Mouse (Mus musculus) heart, embryonic 16.5 days (tissue): ENCODE results near the gene Slc11a2. TPM values are rescaled to one million over a fixed set of nuclear protein-coding genes. Genes with fewer than 3 reads are reported as not detected.
A peak's percentile ranks its signal among the peaks of the same experiment; 100 is the strongest.

Experiments used
- ATAC-seq: fragments of 200-750 bp; cut with Nextera tagmentation; replicated peaks from 2 replicates; pipeline ENCODE4 v1.8.0; 2017; ENCODE audit warnings: moderate number of reproducible peaks; ENCODE audit not compliant: insufficient read depth, low FRiP score; ENCODE audit errors: extremely low read depth
- H3K27ac ChIP-seq: fragments of 300-500 bp; sonication (generic); 2 replicates; pipeline ENCODE4 v1.5.1; 2014; ENCODE audit warnings: mild to moderate bottlenecking, low read length, control low read depth, moderate library complexity
- H3K27me3 ChIP-seq: fragments of 300-500 bp; sonication (generic); 2 replicates; pipeline ENCODE4 v1.6.1; 2014; ENCODE audit warnings: low read length, mixed read lengths; ENCODE audit not compliant: control insufficient read depth, insufficient read depth
- H3K36me3 ChIP-seq: fragments of 300-500 bp; sonication (generic); 2 replicates; pipeline ENCODE4 v1.6.1; 2014; ENCODE audit not compliant: control insufficient read depth, insufficient read depth
- H3K4me1 ChIP-seq: fragments of 300-500 bp; sonication (generic); 2 replicates; pipeline ENCODE4 v1.6.1; 2014; ENCODE audit warnings: low read length, mixed read lengths; ENCODE audit not compliant: control insufficient read depth, insufficient read depth
- H3K4me2 ChIP-seq: fragments of 300-500 bp; sonication (generic); 2 replicates; pipeline ENCODE4 v1.6.1; 2014; ENCODE audit warnings: low read depth, mild to moderate bottlenecking, control low read depth, low read length
- H3K4me3 ChIP-seq: fragments of 300-500 bp; sonication (generic); 2 replicates; pipeline ENCODE4 v1.5.1; 2014; ENCODE audit warnings: mild to moderate bottlenecking, control low read depth, low read length
- H3K9ac ChIP-seq: fragments of 300-500 bp; sonication (generic); 2 replicates; pipeline ENCODE4 v1.6.1; 2014; ENCODE audit warnings: low read length, control low read depth
- H3K9me3 ChIP-seq: fragments of 300-500 bp; sonication (generic); replicated peaks from 2 replicates; pipeline ENCODE4 v1.6.1; 2016; ENCODE audit warnings: low read length; ENCODE audit not compliant: control insufficient read depth
- WGBS: fragments of 180-500 bp; shearing (Covaris S2); extraction: QIAGEN DNeasy Blood & Tissue Kit; methylation state at CpG from one replicate; pipeline ENCODE4 v1.1.7; 2014; 5-methylcytosine and 5-hydroxymethylcytosine counted together
- polyA plus RNA-seq: library from polyadenylated mRNA; unstranded; fragments of >200 nt; fragmentation: Nextera tagmentation; extraction: Ambion mirVana; gene quantifications from 2 replicates; pipeline ENCODE4 v1.2.1, GENCODE M21; 2015

Slc11a2 gene
- polyA plus RNA-seq, 1 experiment from 2014 or later = 18.6 TPM

GRCm38 (mm10) chr15:100462086-100462485, 37.2 kb upstream of the Slc11a2 start:
- WGBS = 64% methylated on average over 5 of the region's 5 CpGs

GRCm38 (mm10) chr15:100461646-100462045, 36.8 kb upstream of the Slc11a2 start:
- Histone ChIP-seq H3K4me1 (no peaks in the 10 kb centered on the region; the same call in 1 of the 2 replicates), H3K27ac (no peak overlapping the region), H3K27me3 (peaks cover 3% of the 10 kb centered on the region; the same call in 1 of the 2 replicates), H3K36me3 (no peaks in the 10 kb centered on the region), H3K4me2 (no peak overlapping the region), H3K4me3 (no peak overlapping the region), H3K9me3 (no peaks in the 10 kb centered on the region), H3K9ac (no peak overlapping the region)
- ATAC-seq = no peak
- 49% methylated on average over 9 of the region's 9 CpGs for whole genome bisulfite sequencing

More at GRCm38 (mm10) chr15:100462086-100462485, 37.2 kb upstream of the Slc11a2 start:
- Histone ChIP-seq H3K4me2 (no peak overlapping the region), H3K36me3 (no peaks in the 10 kb centered on the region), H3K27me3 (peaks cover 3% of the 10 kb centered on the region; the same call in 1 of the 2 replicates), H3K9me3 (no peaks in the 10 kb centered on the region), H3K9ac (no peak overlapping the region), H3K4me3 (no peak overlapping the region), H3K4me1 (no peaks in the 10 kb centered on the region; the same call in 1 of the 2 replicates), H3K27ac (no peak overlapping the region)
- ATAC-seq = no peak

DNA sequence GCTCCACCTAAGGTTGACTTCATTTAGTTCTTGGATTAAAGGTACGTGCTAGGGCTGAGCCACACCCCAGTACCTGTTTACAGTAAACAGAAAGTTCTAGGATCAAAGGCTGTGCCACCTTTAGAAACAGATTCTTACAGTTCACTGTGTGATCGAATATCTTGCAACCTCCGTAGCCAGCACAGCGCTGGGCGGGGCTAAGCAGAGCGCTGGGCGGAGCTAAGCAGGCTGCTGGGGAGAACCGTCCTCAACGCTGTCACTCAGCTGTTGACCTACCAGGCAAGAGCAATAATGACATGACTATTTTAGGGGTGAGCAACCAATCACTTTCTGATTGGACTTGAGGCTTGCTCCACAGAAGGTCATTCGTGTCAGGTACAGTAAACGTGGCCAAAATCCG, 36.1 kb upstream of the Slc11a2 start:
- no peak overlapping the region for H3K27ac ChIP-seq
- H3K9me3 ChIP-seq = no peaks in the 10 kb centered on the region
- 13% methylated on average over 12 of the region's 12 CpGs for whole genome bisulfite sequencing
- H3K4me2 ChIP-seq = peak overlapping the region; percentile 41
- H3K4me1 ChIP-seq = no peaks in the 10 kb centered on the region; the same call in 1 of the 2 replicates
- peak overlapping the region; percentile 25; the same call in 1 of the 2 replicates for H3K4me3 ChIP-seq
- no peak overlapping the region for H3K9ac ChIP-seq
- H3K36me3 ChIP-seq = no peaks in the 10 kb centered on the region
- 0 out of 2 replicates have a peak, but pooled peaks have one; percentile 28 for ATAC-seq
- H3K27me3 ChIP-seq = peaks cover 3% of the 10 kb centered on the region; the same call in 1 of the 2 replicates

GRCm38 (mm10) chr15:100458055-100458454, 33.2 kb upstream of the Slc11a2 start:
- no peaks in the 10 kb centered on the region; the same call in 1 of the 2 replicates for H3K4me1 ChIP-seq
- H3K9me3 ChIP-seq = no peaks in the 10 kb centered on the region
- no peak overlapping the region for H3K4me2 ChIP-seq
- no peak overlapping the region for H3K4me3 ChIP-seq
- H3K27ac ChIP-seq = no peak overlapping the region
- H3K27me3 ChIP-seq = peaks cover 3% of the 10 kb centered on the region; the same call in 1 of the 2 replicates
- no peak overlapping the region for H3K9ac ChIP-seq
- WGBS = 33% methylated on average over 10 of the region's 10 CpGs
- no peak for ATAC-seq
- no peaks in the 10 kb centered on the region for H3K36me3 ChIP-seq

DNA sequence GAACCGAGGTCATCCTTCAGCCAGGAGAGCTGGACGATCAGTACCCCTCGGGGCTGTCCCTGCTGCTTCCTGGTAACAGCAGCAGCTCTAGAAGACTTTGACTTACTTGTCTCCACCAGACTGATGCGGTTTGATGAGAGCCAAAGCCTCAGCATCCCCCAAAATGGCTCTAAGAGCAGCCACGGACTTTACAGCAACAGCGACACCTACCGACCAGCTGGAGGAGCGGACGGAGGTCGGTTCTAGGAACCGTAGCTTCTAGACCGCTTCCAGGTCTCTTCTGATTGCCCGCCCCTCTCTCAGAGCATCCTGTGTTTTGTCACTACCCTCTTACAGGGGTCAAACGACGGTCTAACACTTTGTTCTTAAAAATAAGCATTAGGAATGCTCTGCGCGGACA, 32.5 kb upstream of the Slc11a2 start:
- Histone ChIP-seq H3K4me2 (peak overlapping the region; percentile 39; the same call in 1 of the 2 replicates), H3K4me1 (no peaks in the 10 kb centered on the region; the same call in 1 of the 2 replicates), H3K9me3 (no peaks in the 10 kb centered on the region), H3K27ac (no peak overlapping the region), H3K9ac (no peak overlapping the region), H3K27me3 (peaks cover 3% of the 10 kb centered on the region; the same call in 1 of the 2 replicates), H3K36me3 (no peaks in the 10 kb centered on the region), H3K4me3 (no peak overlapping the region)
- WGBS = 5% methylated on average over 17 of the region's 17 CpGs
- peak; percentile 61 for ATAC-seq

DNA sequence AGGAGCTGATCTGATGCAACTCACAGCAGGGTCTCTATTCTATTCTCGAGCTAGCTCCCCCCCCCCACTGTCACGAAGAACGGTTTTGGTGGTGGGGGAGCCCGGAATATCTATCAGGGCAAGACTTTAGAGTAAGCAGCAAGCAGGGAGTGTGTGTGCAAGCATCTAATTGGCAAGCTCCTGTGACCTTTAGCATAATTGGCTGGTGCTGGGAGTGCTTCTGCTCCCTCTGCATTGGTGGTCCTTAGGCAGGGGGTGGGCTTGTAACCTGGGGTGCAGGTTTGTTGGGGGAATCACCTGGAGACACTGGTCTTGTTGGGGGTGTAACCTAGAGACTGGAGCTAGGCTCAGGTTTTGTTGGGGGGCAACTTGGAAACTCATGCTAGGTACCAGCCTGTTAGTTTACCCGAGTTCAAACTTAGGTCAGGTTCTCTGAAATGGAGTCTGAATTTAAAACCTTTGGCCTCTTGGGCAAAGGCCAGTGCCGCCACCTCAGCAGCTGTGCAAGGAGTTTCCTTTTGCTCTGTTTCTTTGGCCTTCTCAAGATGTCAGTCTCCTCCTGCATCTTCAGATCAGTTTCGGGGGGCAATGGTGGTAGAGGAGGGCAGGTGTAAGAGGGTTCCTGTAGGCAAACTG, 31.6 kb upstream of the Slc11a2 start:
- no peak overlapping the region for H3K9ac ChIP-seq
- ATAC-seq = no peak
- 67% methylated on average over 7 of the region's 7 CpGs for WGBS
- H3K9me3 ChIP-seq = no peaks in the 10 kb centered on the region
- H3K36me3 ChIP-seq = no peaks in the 10 kb centered on the region
- H3K4me1 ChIP-seq = no peaks in the 10 kb centered on the region; the same call in 1 of the 2 replicates
- no peak overlapping the region for H3K4me3 ChIP-seq
- peaks cover 3% of the 10 kb centered on the region; the same call in 1 of the 2 replicates for H3K27me3 ChIP-seq
- H3K27ac ChIP-seq = no peak overlapping the region
- no peak overlapping the region for H3K4me2 ChIP-seq

DNA sequence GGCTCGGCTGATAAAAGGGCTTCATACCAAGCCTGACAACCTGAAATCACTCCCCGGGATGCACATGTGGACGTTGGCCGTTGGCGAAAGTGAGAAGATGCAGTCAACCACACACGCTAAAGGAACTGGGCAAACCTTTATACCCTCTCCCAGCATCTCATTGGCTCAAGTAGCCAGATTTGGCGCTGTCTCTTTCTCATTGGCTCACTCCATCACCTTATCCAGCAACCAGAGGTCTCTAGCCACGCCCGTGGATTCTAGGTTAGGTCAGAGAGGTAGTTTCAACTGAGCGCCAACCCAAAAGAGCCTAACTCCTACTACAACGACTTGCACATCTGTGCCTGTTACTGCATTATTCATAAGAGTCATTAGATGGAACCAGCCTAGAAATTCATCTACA, 27.6 kb upstream of the Slc11a2 start:
- no peaks in the 10 kb centered on the region for H3K9me3 ChIP-seq
- H3K36me3 ChIP-seq = no peaks in the 10 kb centered on the region
- no peak for ATAC-seq
- H3K27me3 ChIP-seq = no peaks in the 10 kb centered on the region
- H3K9ac ChIP-seq = no peak overlapping the region
- no peak overlapping the region for H3K4me2 ChIP-seq
- WGBS = 71% methylated on average over 11 of the region's 11 CpGs
- H3K4me3 ChIP-seq = no peak overlapping the region
- no peaks in the 10 kb centered on the region for H3K4me1 ChIP-seq
- H3K27ac ChIP-seq = no peak overlapping the region

- H3K4me3 ChIP-seq = no peak overlapping the region
- H3K9ac ChIP-seq = no peak overlapping the region
- H3K36me3 ChIP-seq = no peaks in the 10 kb centered on the region
- no peaks in the 10 kb centered on the region for H3K4me1 ChIP-seq
- no peaks in the 10 kb centered on the region for H3K27me3 ChIP-seq
- 61% methylated on average over 16 of the region's 16 CpGs for WGBS
- H3K4me2 ChIP-seq = no peak overlapping the region
- no peak overlapping the region for H3K27ac ChIP-seq
- no peak for ATAC-seq
- no peaks in the 10 kb centered on the region for H3K9me3 ChIP-seq
Observed at GRCm38 (mm10) chr15:100451245-100451644, 26.4 kb upstream of the Slc11a2 start.

DNA sequence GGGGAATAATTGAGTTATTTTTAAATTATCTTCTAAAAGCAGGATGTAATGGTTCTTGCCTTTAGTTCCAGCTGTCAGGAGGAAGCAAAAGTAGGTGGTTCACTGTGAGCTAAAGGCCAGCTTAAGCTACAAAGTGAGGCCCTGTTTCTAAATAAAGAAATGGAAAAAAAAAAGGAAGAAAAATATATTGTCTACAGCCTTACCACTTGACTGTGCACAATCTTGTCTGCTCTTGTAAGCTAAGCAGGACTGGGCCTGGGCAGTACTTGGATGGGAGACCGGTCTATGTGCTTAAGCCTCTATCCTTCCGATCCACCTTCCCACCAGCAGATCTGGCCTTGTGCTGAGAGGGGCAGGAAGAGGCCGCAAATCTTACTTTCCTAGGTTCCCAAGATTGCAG, 24.6 kb upstream of the Slc11a2 start:
- Histone ChIP-seq H3K9me3 (no peaks in the 10 kb centered on the region), H3K27ac (no peak overlapping the region), H3K27me3 (no peaks in the 10 kb centered on the region), H3K36me3 (no peaks in the 10 kb centered on the region), H3K4me2 (no peak overlapping the region), H3K9ac (no peak overlapping the region), H3K4me1 (no peaks in the 10 kb centered on the region), H3K4me3 (no peak overlapping the region)
- ATAC-seq = no peak
- 76% methylated on average over 3 of the region's 3 CpGs for WGBS
